Mouse (Mus musculus): ENCODE data around the gene Atp6v0d1. TPM values are rescaled to one million over a fixed set of nuclear protein-coding genes. Genes with fewer than 3 reads are reported as not detected.

The Atp6v0d1 gene
- polyA plus RNA-seq, 1 experiment from 2014 or later, result 96.2 TPM

- 54% methylated on average over 9 of the region's 9 CpGs for WGBS
- Histone ChIP-seq H3K4me3 (ENCODE audit: low read depth, low read length) (no peak overlapping the region), H3K9ac (ENCODE audit: low read length) (no peak overlapping the region), H3K36me3 (ENCODE audit: control insufficient read depth, insufficient read depth, low read length) (peaks cover 20% of the 10 kb centered on the region), H3K27ac (replicated peaks) (no peak overlapping the region), H3K27me3 (ENCODE audit: control insufficient read depth, insufficient read depth, low read length) (no peaks in the 10 kb centered on the region), H3K9me3 (ENCODE audit: control insufficient read depth, low read length) (no peaks in the 10 kb centered on the region), H3K4me2 (replicated peaks; ENCODE audit: low read depth) (no peak overlapping the region), H3K4me1 (replicated peaks; ENCODE audit: control insufficient read depth, insufficient read depth) (peaks cover 5% of the 10 kb centered on the region; the same call in 1 of the 2 replicates)
- DNase-seq (ENCODE audit: low spot score) (no peak), ATAC-seq (ENCODE audit: low FRiP score, low TSS enrichment) (no peak)
- TF ChIP-seq EP300 (optimal IDR thresholded peaks at IDR 0.05) (no peak), CTCF (IDR thresholded peaks at IDR 0.05; ENCODE audit: low read depth) (no peak)
These were observed 43.0 kb downstream of the Atp6v0d1 start for GRCm38 (mm10) chr8:105522890-105523289.

DNA sequence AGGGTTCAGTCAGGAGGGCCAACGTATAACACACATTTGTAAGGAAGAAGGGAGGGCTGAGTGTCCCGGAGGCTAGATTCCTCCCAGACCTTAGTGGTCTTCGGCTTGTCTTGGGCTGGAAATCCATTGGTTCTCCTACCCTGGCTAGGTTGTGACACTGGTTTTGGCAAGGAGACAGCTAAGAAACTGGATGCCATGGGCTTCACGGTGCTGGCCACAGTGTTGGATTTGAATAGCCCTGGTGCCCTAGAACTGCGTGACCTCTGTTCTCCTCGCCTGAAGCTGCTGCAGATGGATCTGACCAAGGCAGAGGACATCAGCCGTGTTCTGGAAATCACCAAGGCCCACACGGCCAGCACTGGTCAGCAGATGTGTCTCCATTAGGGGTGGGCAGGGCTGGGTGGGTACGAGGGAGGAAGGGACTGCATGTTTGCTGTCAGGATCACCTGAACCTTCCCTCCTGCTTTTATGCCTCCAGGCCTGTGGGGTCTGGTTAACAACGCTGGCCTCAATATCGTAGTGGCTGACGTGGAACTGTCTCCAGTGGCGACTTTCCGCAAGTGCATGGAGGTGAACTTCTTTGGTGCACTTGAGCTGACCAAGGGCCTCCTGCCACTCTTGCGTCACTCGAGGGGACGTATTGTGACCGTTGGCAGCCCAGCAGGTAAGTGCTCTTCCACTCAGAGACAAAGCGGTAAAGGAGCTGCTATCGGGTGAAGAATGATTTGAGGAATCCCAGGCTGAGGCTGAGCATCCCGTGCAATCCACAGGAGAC is 43.7 kb downstream of the Atp6v0d1 start:
- H3K4me1 ChIP-seq (replicated peaks; ENCODE audit: control insufficient read depth, insufficient read depth), result peaks cover 5% of the 10 kb centered on the region; the same call in 1 of the 2 replicates
- peaks cover 18% of the 10 kb centered on the region; the same call in 1 of the 2 replicates for H3K36me3 ChIP-seq (ENCODE audit: control insufficient read depth, insufficient read depth, low read length)
- DNase-seq (ENCODE audit: low spot score) (no peak), ATAC-seq (ENCODE audit: low FRiP score, low TSS enrichment) (no peak)
- H3K27ac ChIP-seq (replicated peaks), result no peak overlapping the region
- H3K4me3 ChIP-seq (ENCODE audit: low read depth, low read length), result no peak overlapping the region
- 74% methylated on average over 21 of the region's 21 CpGs for WGBS
- H3K9ac ChIP-seq (ENCODE audit: low read length), result no peak overlapping the region
- no peaks in the 10 kb centered on the region for H3K27me3 ChIP-seq (ENCODE audit: control insufficient read depth, insufficient read depth, low read length)
- TF ChIP-seq EP300 (optimal IDR thresholded peaks at IDR 0.05), result no peak
- no peak for TF ChIP-seq CTCF (IDR thresholded peaks at IDR 0.05; ENCODE audit: low read depth)
- no peak overlapping the region for H3K4me2 ChIP-seq (replicated peaks; ENCODE audit: low read depth)
- no peaks in the 10 kb centered on the region for H3K9me3 ChIP-seq (ENCODE audit: control insufficient read depth, low read length)

DNA sequence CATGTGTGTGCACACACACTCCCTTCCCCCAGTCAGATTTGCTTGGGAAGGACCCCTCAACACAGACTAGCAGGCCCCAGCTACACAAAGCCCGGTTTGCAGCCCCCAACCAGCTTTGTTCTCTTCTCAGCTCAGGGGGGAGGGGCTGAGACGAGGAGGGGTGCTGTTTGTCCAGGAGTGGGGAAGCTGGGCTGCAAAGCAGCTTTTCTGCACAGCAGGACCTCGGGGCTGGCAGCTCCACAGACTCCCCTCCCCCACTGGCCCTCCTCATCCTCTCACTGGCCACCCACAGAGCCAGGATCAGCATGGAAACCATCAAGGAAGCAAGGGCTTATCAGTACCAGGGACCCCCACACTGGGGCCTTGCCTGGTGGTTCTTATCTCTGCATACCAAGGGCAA is 44.8 kb downstream of the Atp6v0d1 start:
- Histone ChIP-seq H3K27ac (replicated peaks) (no peak overlapping the region), H3K4me3 (ENCODE audit: low read depth, low read length) (no peak overlapping the region), H3K9ac (ENCODE audit: low read length) (no peak overlapping the region), H3K4me1 (replicated peaks; ENCODE audit: control insufficient read depth, insufficient read depth) (peaks cover 8% of the 10 kb centered on the region; the same call in 1 of the 2 replicates), H3K4me2 (replicated peaks; ENCODE audit: low read depth) (no peak overlapping the region), H3K27me3 (ENCODE audit: control insufficient read depth, insufficient read depth, low read length) (no peaks in the 10 kb centered on the region), H3K36me3 (ENCODE audit: control insufficient read depth, insufficient read depth, low read length) (peaks cover 18% of the 10 kb centered on the region; the same call in 1 of the 2 replicates), H3K9me3 (ENCODE audit: control insufficient read depth, low read length) (no peaks in the 10 kb centered on the region)
- no peak for TF ChIP-seq CTCF (IDR thresholded peaks at IDR 0.05; ENCODE audit: low read depth)
- no peak for TF ChIP-seq EP300 (optimal IDR thresholded peaks at IDR 0.05)
- DNase-seq (ENCODE audit: low spot score) (no peak), ATAC-seq (ENCODE audit: low FRiP score, low TSS enrichment) (no peak)
- WGBS, result 28% methylated on average over 3 of the region's 3 CpGs

DNA sequence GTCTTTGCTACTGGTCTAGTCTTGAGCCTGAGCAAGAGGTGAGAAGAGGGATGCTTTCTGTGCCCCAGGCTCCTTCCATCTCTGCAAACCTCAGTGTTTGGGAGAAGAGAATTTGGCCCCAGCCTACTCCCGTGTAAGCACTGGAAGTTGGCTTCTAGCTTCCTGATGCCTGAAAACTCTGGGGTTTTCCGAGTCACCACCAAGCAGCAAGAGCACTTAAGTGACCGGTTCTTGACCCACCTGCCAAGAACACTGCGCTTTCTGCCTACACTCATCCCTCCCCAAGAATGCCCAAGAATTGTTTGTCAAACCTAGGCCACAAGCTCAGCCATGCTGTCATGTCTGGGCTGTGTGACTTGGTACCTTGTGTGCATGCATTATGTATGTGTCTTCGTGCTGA is 45.3 kb downstream of the Atp6v0d1 start:
- no peak overlapping the region for H3K27ac ChIP-seq (replicated peaks)
- no peak overlapping the region for H3K4me3 ChIP-seq (ENCODE audit: low read depth, low read length)
- no peak overlapping the region for H3K4me2 ChIP-seq (replicated peaks; ENCODE audit: low read depth)
- ATAC-seq (ENCODE audit: low FRiP score, low TSS enrichment), result no peak
- no peaks in the 10 kb centered on the region for H3K9me3 ChIP-seq (ENCODE audit: control insufficient read depth, low read length)
- peaks cover 8% of the 10 kb centered on the region; the same call in 1 of the 2 replicates for H3K4me1 ChIP-seq (replicated peaks; ENCODE audit: control insufficient read depth, insufficient read depth)
- 56% methylated on average over 5 of the region's 5 CpGs for WGBS
- no peak for DNase-seq (ENCODE audit: low spot score)
- no peak for TF ChIP-seq CTCF (IDR thresholded peaks at IDR 0.05; ENCODE audit: low read depth)
- no peak overlapping the region for H3K9ac ChIP-seq (ENCODE audit: low read length)
- H3K27me3 ChIP-seq (ENCODE audit: control insufficient read depth, insufficient read depth, low read length), result no peaks in the 10 kb centered on the region
- peaks cover 17% of the 10 kb centered on the region; the same call in 1 of the 2 replicates for H3K36me3 ChIP-seq (ENCODE audit: control insufficient read depth, insufficient read depth, low read length)

DNA sequence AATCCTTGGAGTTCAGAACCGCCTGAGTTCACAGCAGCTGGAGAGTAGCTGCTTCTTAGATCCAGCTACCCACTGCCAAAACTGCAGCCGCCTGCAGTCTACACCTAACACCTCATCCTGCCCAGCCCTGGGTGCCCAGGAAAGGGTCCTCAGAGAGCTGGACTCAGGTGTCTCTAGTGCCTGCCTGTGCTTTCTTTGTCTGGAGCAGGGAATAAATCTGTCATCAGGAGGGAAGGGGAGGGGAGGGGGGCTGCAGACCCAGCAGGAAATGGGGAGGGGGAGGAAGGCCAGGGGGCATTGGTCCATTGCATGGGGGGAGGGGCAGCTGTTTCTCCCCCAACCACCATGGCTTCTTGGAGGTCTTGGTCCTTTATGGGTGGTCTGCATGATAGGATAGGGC is 46.3 kb downstream of the Atp6v0d1 start:
- Histone ChIP-seq H3K4me2 (replicated peaks; ENCODE audit: low read depth) (peak overlapping the region; percentile 80), H3K9me3 (ENCODE audit: control insufficient read depth, low read length) (no peaks in the 10 kb centered on the region), H3K27me3 (ENCODE audit: control insufficient read depth, insufficient read depth, low read length) (no peaks in the 10 kb centered on the region), H3K36me3 (ENCODE audit: control insufficient read depth, insufficient read depth, low read length) (peaks cover 13% of the 10 kb centered on the region; the same call in 1 of the 2 replicates), H3K27ac (replicated peaks) (no peak overlapping the region), H3K4me1 (replicated peaks; ENCODE audit: control insufficient read depth, insufficient read depth) (peaks cover 8% of the 10 kb centered on the region; the same call in 1 of the 2 replicates), H3K4me3 (ENCODE audit: low read depth, low read length) (no peak overlapping the region), H3K9ac (ENCODE audit: low read length) (no peak overlapping the region)
- no peak for TF ChIP-seq EP300 (optimal IDR thresholded peaks at IDR 0.05)
- no peak for TF ChIP-seq CTCF (IDR thresholded peaks at IDR 0.05; ENCODE audit: low read depth)
- ATAC-seq (ENCODE audit: low FRiP score, low TSS enrichment) (no peak), DNase-seq (ENCODE audit: low spot score) (no peak)
- WGBS, result 20% methylated on average over 2 of the region's 2 CpGs
